Mouse (Mus musculus): ENCODE data around the gene Spi1. TPM values are rescaled to one million over a fixed set of nuclear protein-coding genes. Genes with fewer than 3 reads are reported as not detected.

Gene Spi1
- polyA plus RNA-seq, 1 experiment from 2014 or later: 3.0 TPM

- H3K36me3 ChIP-seq (replicated peaks; ENCODE audit: control insufficient read depth, insufficient read depth, low read depth, low read length): no peaks in the 10 kb centered on the region
- WGBS: 82% methylated on average over 8 of the region's 8 CpGs
- DNase-seq (ENCODE audit: low spot score) (no peak), ATAC-seq (replicated peaks; ENCODE audit: insufficient number of reproducible peaks, low FRiP score, low TSS enrichment, low read depth) (no peak)
- H3K9ac ChIP-seq (replicated peaks; ENCODE audit: low read length): no peak overlapping the region
- no peaks in the 10 kb centered on the region for H3K4me1 ChIP-seq (ENCODE audit: control insufficient read depth, insufficient read depth, low read length)
- no peak overlapping the region for H3K4me2 ChIP-seq (ENCODE audit: low read depth, low read length)
- H3K9me3 ChIP-seq (replicated peaks; ENCODE audit: control insufficient read depth, low read length): no peaks in the 10 kb centered on the region
- no peaks in the 10 kb centered on the region for H3K27me3 ChIP-seq (ENCODE audit: control insufficient read depth, insufficient read depth, low read length)
- no peak overlapping the region for H3K27ac ChIP-seq (replicated peaks; ENCODE audit: low read depth, low read length)
- H3K4me3 ChIP-seq (ENCODE audit: low read depth, low read length): no peak overlapping the region
Measured at GRCm38 (mm10) chr2:91080784-91081513, 1.2 kb upstream of the Spi1 start.

- no peak overlapping the region for H3K4me2 ChIP-seq (ENCODE audit: low read depth, low read length)
- no peak overlapping the region for H3K27ac ChIP-seq (replicated peaks; ENCODE audit: low read depth, low read length)
- no peaks in the 10 kb centered on the region for H3K4me1 ChIP-seq (ENCODE audit: control insufficient read depth, insufficient read depth, low read length)
- ATAC-seq (replicated peaks; ENCODE audit: insufficient number of reproducible peaks, low FRiP score, low TSS enrichment, low read depth) (no peak), DNase-seq (ENCODE audit: low spot score) (no peak)
- WGBS: 62% methylated on average over 11 of the region's 11 CpGs
- H3K4me3 ChIP-seq (ENCODE audit: low read depth, low read length): no peak overlapping the region
- no peaks in the 10 kb centered on the region for H3K27me3 ChIP-seq (ENCODE audit: control insufficient read depth, insufficient read depth, low read length)
- no peaks in the 10 kb centered on the region for H3K9me3 ChIP-seq (replicated peaks; ENCODE audit: control insufficient read depth, low read length)
- no peak overlapping the region for H3K9ac ChIP-seq (replicated peaks; ENCODE audit: low read length)
- H3K36me3 ChIP-seq (replicated peaks; ENCODE audit: control insufficient read depth, insufficient read depth, low read depth, low read length): no peaks in the 10 kb centered on the region
Measured at GRCm38 (mm10) chr2:91082844-91083243, 654 bp downstream of the Spi1 start.

DNA sequence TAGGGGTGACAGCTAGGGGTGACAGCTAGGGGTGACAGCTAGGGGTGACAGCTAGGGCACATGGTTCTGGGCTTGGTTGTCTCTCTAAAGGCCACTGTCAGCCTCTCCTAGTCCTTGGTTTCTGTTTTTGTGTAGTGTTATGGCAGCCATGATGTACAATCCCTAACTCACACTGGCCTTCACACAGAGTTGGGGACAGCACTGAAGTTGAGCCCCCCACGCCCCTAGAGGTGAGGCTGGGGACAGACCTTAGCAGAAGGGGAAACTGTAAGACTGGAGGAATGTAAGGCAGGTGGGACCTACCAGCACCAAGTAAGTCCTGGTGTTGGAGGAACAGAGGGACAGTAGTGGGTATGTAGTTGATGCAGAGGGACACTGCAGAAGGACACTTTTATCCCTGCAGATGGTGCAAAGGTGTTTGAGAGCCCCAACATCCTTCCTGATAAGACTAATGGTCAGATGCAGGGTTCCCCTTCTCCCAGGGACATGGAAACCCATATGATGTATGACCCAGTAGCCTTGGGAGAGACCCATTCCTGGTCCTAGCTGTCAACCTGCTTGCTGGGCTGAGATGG lies 1.3 kb downstream of the Spi1 start:
- 48% methylated on average over 1 of the region's 1 CpGs for WGBS
- Histone ChIP-seq H3K9ac (replicated peaks; ENCODE audit: low read length) (no peak overlapping the region), H3K9me3 (replicated peaks; ENCODE audit: control insufficient read depth, low read length) (no peaks in the 10 kb centered on the region), H3K4me2 (ENCODE audit: low read depth, low read length) (no peak overlapping the region), H3K36me3 (replicated peaks; ENCODE audit: control insufficient read depth, insufficient read depth, low read depth, low read length) (no peaks in the 10 kb centered on the region), H3K4me1 (ENCODE audit: control insufficient read depth, insufficient read depth, low read length) (no peaks in the 10 kb centered on the region), H3K27ac (replicated peaks; ENCODE audit: low read depth, low read length) (no peak overlapping the region), H3K27me3 (ENCODE audit: control insufficient read depth, insufficient read depth, low read length) (no peaks in the 10 kb centered on the region), H3K4me3 (ENCODE audit: low read depth, low read length) (no peak overlapping the region)
- DNase-seq (ENCODE audit: low spot score) (no peak), ATAC-seq (replicated peaks; ENCODE audit: insufficient number of reproducible peaks, low FRiP score, low TSS enrichment, low read depth) (no peak)

GRCm38 (mm10) chr2:91084179-91084820 lies 2.1 kb downstream of the Spi1 start:
- Histone ChIP-seq H3K4me3 (ENCODE audit: low read depth, low read length) (no peak overlapping the region), H3K9me3 (replicated peaks; ENCODE audit: control insufficient read depth, low read length) (no peaks in the 10 kb centered on the region), H3K27ac (replicated peaks; ENCODE audit: low read depth, low read length) (no peak overlapping the region), H3K4me1 (ENCODE audit: control insufficient read depth, insufficient read depth, low read length) (no peaks in the 10 kb centered on the region), H3K27me3 (ENCODE audit: control insufficient read depth, insufficient read depth, low read length) (no peaks in the 10 kb centered on the region), H3K4me2 (ENCODE audit: low read depth, low read length) (no peak overlapping the region), H3K9ac (replicated peaks; ENCODE audit: low read length) (no peak overlapping the region), H3K36me3 (replicated peaks; ENCODE audit: control insufficient read depth, insufficient read depth, low read depth, low read length) (no peaks in the 10 kb centered on the region)
- ATAC-seq (replicated peaks; ENCODE audit: insufficient number of reproducible peaks, low FRiP score, low TSS enrichment, low read depth): no peak
- no peak for DNase-seq (ENCODE audit: low spot score)
- WGBS: 83% methylated on average over 15 of the region's 15 CpGs

- Histone ChIP-seq H3K27ac (replicated peaks; ENCODE audit: low read depth, low read length) (no peak overlapping the region), H3K36me3 (replicated peaks; ENCODE audit: control insufficient read depth, insufficient read depth, low read depth, low read length) (no peaks in the 10 kb centered on the region), H3K4me1 (ENCODE audit: control insufficient read depth, insufficient read depth, low read length) (no peaks in the 10 kb centered on the region), H3K9me3 (replicated peaks; ENCODE audit: control insufficient read depth, low read length) (no peaks in the 10 kb centered on the region), H3K4me2 (ENCODE audit: low read depth, low read length) (no peak overlapping the region), H3K27me3 (ENCODE audit: control insufficient read depth, insufficient read depth, low read length) (no peaks in the 10 kb centered on the region), H3K4me3 (ENCODE audit: low read depth, low read length) (no peak overlapping the region), H3K9ac (replicated peaks; ENCODE audit: low read length) (no peak overlapping the region)
- ATAC-seq (replicated peaks; ENCODE audit: insufficient number of reproducible peaks, low FRiP score, low TSS enrichment, low read depth) (no peak), DNase-seq (ENCODE audit: low spot score) (no peak)
- 91% methylated on average over 14 of the region's 14 CpGs for WGBS
Measured at GRCm38 (mm10) chr2:91085494-91086391, 3.6 kb downstream of the Spi1 start.

GRCm38 (mm10) chr2:91086392-91087237 lies 4.4 kb downstream of the Spi1 start:
- Histone ChIP-seq H3K27me3 (ENCODE audit: control insufficient read depth, insufficient read depth, low read length) (no peaks in the 10 kb centered on the region), H3K4me1 (ENCODE audit: control insufficient read depth, insufficient read depth, low read length) (no peaks in the 10 kb centered on the region), H3K9ac (replicated peaks; ENCODE audit: low read length) (no peak overlapping the region), H3K9me3 (replicated peaks; ENCODE audit: control insufficient read depth, low read length) (no peaks in the 10 kb centered on the region), H3K4me3 (ENCODE audit: low read depth, low read length) (no peak overlapping the region), H3K27ac (replicated peaks; ENCODE audit: low read depth, low read length) (no peak overlapping the region), H3K36me3 (replicated peaks; ENCODE audit: control insufficient read depth, insufficient read depth, low read depth, low read length) (no peaks in the 10 kb centered on the region), H3K4me2 (ENCODE audit: low read depth, low read length) (no peak overlapping the region)
- 62% methylated on average over 9 of the region's 9 CpGs for WGBS
- DNase-seq (ENCODE audit: low spot score) (no peak), ATAC-seq (replicated peaks; ENCODE audit: insufficient number of reproducible peaks, low FRiP score, low TSS enrichment, low read depth) (no peak)

- Histone ChIP-seq H3K36me3 (replicated peaks; ENCODE audit: control insufficient read depth, insufficient read depth, low read depth, low read length) (no peaks in the 10 kb centered on the region), H3K27ac (replicated peaks; ENCODE audit: low read depth, low read length) (no peak overlapping the region), H3K4me2 (ENCODE audit: low read depth, low read length) (no peak overlapping the region), H3K4me1 (ENCODE audit: control insufficient read depth, insufficient read depth, low read length) (no peaks in the 10 kb centered on the region), H3K9me3 (replicated peaks; ENCODE audit: control insufficient read depth, low read length) (no peaks in the 10 kb centered on the region), H3K4me3 (ENCODE audit: low read depth, low read length) (no peak overlapping the region), H3K27me3 (ENCODE audit: control insufficient read depth, insufficient read depth, low read length) (no peaks in the 10 kb centered on the region), H3K9ac (replicated peaks; ENCODE audit: low read length) (no peak overlapping the region)
- ATAC-seq (replicated peaks; ENCODE audit: insufficient number of reproducible peaks, low FRiP score, low TSS enrichment, low read depth) (no peak), DNase-seq (ENCODE audit: low spot score) (no peak)
- WGBS: 87% methylated on average over 9 of the region's 9 CpGs
Measured at GRCm38 (mm10) chr2:91087453-91087852, 5.3 kb downstream of the Spi1 start.
